Mouse (Mus musculus): ENCODE measurements at regions not wholly inside any gene's neighbourhood (a gene's known extent, or its start where the extent isn't known, plus 50 kb on each side); places are given as distances from the start of the nearest gene placed in this dataset.

DNA sequence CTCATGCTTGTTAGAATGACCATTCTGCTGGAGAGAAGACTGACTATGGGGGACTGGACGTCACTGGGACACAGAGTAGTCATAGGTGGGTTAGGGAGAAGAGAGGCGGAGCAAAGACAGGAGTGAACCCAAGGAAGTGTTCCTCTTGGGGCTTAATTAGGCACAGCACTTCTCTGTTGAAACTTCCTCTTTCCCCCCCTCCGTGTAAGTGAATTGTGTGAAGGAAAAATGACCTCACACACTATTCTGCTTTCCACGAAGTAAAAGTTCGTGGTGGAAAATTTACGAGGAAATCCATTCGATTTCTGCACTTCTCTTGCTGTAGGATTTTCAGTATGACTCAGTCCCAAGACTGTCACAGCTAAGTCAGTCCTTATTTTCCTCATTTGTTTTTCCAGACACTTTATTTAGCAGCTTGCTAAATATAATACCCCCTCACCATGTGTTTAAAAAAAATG is 49.9 kb upstream of the Ado start:
- TF ChIP-seq CTCF (IDR thresholded peaks at IDR 0.05; ENCODE audit: extremely low read depth, insufficient read depth, insufficient read length, insufficient replicate concordance): no peak
- TF ChIP-seq POLR2A (IDR thresholded peaks at IDR 0.05; ENCODE audit: low read depth, low read length): no peak

All from spleen, adult 2 months (tissue).